Mouse (Mus musculus) midbrain, postnatal 0 days (tissue): Measurements from ENCODE around the gene Tex26. TPM values are rescaled to one million over a fixed set of nuclear protein-coding genes. Genes with fewer than 3 reads are reported as not detected.

Source experiments
- ATAC-seq: fragments of 200-750 bp; cut with Nextera tagmentation; 2 replicates; pipeline ENCODE4 v1.8.0; 2017; ENCODE audit warnings: moderate number of reproducible peaks, mild to moderate bottlenecking, moderate TSS enrichment, moderate library complexity; ENCODE audit not compliant: low FRiP score
- DNase-seq: peaks from one replicate; pipeline ENCODE4 v3.0.0-alpha.2; 2015; ENCODE audit warnings: low spot score
- H3K27ac ChIP-seq: fragments of 300-500 bp; sonication (generic); 2 replicates; pipeline ENCODE4 v1.5.1; 2014; ENCODE audit warnings: low read depth, mild to moderate bottlenecking, low read length, mixed read lengths
- H3K27me3 ChIP-seq: fragments of 300-500 bp; sonication (generic); 2 replicates; pipeline ENCODE4 v1.6.1; 2014; ENCODE audit warnings: low read length, control low read depth, mixed read lengths; ENCODE audit not compliant: insufficient read depth
- H3K36me3 ChIP-seq: fragments of 300-500 bp; sonication (generic); 2 replicates; pipeline ENCODE4 v1.6.1; 2014; ENCODE audit warnings: low read length, control low read depth, mixed read lengths; ENCODE audit not compliant: insufficient read depth
- H3K4me1 ChIP-seq: fragments of 300-500 bp; sonication (generic); 2 replicates; pipeline ENCODE4 v1.6.1; 2014; ENCODE audit warnings: mild to moderate bottlenecking, control low read depth, antibody characterized with exemption, low read length, mixed read lengths; ENCODE audit not compliant: insufficient read depth
- H3K4me2 ChIP-seq: fragments of 300-500 bp; sonication (generic); 2 replicates; pipeline ENCODE4 v1.6.1; 2014; ENCODE audit warnings: low read depth, mild to moderate bottlenecking, low read length, mixed read lengths; ENCODE audit not compliant: poor library complexity, severe bottlenecking
- H3K4me3 ChIP-seq: fragments of 300-500 bp; sonication (generic); 2 replicates; pipeline ENCODE4 v1.5.1; 2014; ENCODE audit warnings: low read depth, mild to moderate bottlenecking, low read length, moderate library complexity
- H3K9ac ChIP-seq: fragments of 300-500 bp; sonication (generic); replicated peaks from 2 replicates; pipeline ENCODE4 v1.6.1; 2014; ENCODE audit warnings: mild to moderate bottlenecking, low read length, moderate library complexity, mixed read lengths; ENCODE audit not compliant: poor library complexity, severe bottlenecking
- H3K9me3 ChIP-seq: fragments of 300-500 bp; sonication (generic); 2 replicates; pipeline ENCODE4 v1.6.1; 2016; ENCODE audit warnings: low read length, control low read depth
- CTCF ChIP-seq: IDR thresholded peaks from 2 replicates; pipeline ENCODE4 v1.5.1; 2016; ENCODE audit warnings: antibody characterized with exemption, mild to moderate bottlenecking
- WGBS: fragments of 180-500 bp; shearing (Covaris S2); extraction: QIAGEN DNeasy Blood & Tissue Kit; methylation state at CpG from one replicate; pipeline ENCODE4 v1.1.7; 2014; 5-methylcytosine and 5-hydroxymethylcytosine counted together
- polyA plus RNA-seq: library from polyadenylated mRNA; unstranded; fragments of >200 nt; fragmentation: Nextera tagmentation; extraction: Ambion mirVana; gene quantifications from 2 replicates; pipeline ENCODE4 v1.2.1, GENCODE M21; 2015
- total RNA-seq: library from RNA; depleted of rRNA; stranded (reverse); fragments of >200 nt; gene quantifications from 2 replicates; pipeline ENCODE4 v1.2.3, GENCODE M21; 2014

Tex26 gene
- total and polyA plus RNA-seq, 2 experiments from 2014 or later: 1.4 to 1.9 TPM

DNA sequence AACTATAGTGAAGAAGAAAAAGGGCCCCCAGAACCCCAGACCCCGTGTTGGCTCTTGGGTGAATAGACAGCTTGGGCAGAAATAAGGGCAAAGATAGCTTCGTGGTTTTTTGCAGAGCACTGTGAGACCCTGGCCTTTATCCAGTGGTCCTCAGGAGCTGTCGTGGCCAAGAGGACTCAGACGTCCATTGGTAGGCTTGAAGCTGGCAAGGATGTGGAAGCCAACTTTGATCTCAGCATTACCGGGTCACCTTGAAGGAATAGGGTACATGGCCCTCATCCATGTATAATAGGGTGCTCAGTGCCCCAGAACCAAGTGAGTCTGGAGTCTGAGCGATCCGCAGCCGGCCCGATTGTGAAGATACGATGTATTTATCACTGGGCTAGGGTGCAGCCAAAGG, 26.8 kb upstream of the Tex26 start:
- no peaks in the 10 kb centered on the region for H3K36me3 ChIP-seq
- H3K27ac ChIP-seq: no peak overlapping the region
- H3K4me2 ChIP-seq: no peak overlapping the region
- H3K9ac ChIP-seq: no peak overlapping the region
- DNase-seq (no peak), ATAC-seq (no peak)
- no peak for TF ChIP-seq CTCF
- H3K4me3 ChIP-seq: no peak overlapping the region
- H3K9me3 ChIP-seq: no peaks in the 10 kb centered on the region
- H3K27me3 ChIP-seq: no peaks in the 10 kb centered on the region; the same call in 1 of the 2 replicates
- WGBS: 92% methylated on average over 10 of the region's 10 CpGs
- peaks cover 9% of the 10 kb centered on the region for H3K4me1 ChIP-seq

DNA sequence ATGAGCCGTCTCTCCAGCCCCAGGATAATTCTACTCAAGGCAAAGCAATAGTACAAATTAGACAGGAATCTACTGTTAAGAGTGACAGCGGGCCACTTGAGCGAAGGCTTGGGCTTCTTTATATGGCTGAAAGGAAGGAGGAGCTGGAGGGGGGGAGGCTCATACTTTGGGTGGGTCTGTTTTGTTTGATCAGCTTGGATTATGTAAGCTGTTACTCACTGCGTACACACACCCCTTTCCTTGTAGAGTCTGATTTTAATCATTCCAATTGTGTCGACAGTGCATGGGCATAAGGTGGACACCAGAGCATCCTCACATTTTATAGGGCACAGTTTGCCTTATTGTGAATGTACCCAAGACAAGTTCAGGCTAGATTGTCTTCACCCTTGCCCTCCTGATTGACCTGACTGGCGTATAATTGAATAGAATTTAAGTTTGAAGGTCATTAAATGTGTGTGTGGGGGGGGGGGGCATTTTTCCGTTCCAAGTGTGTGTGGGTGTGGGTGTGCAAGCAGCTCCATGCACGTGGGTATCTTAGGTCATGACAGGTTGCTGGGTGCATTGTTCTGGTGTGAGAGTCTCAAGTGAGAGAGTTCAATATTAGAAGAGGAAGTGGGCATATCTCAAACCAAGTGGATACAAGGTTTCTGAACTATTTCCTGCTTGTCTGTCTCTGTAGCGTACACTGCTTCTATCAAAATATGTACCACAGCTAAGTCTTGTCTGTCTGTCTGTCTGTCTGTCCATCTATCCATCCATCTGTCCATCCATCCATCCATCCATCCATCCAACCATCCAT, 24.9 kb upstream of the Tex26 start:
- Histone ChIP-seq H3K4me2 (no peak overlapping the region), H3K27me3 (no peaks in the 10 kb centered on the region; the same call in 1 of the 2 replicates), H3K4me3 (no peak overlapping the region), H3K27ac (no peak overlapping the region), H3K36me3 (no peaks in the 10 kb centered on the region), H3K4me1 (peaks cover 9% of the 10 kb centered on the region), H3K9me3 (no peaks in the 10 kb centered on the region), H3K9ac (no peak overlapping the region)
- DNase-seq (no peak), ATAC-seq (no peak)
- WGBS: 81% methylated on average over 9 of the region's 9 CpGs
- TF ChIP-seq CTCF: no peak

DNA sequence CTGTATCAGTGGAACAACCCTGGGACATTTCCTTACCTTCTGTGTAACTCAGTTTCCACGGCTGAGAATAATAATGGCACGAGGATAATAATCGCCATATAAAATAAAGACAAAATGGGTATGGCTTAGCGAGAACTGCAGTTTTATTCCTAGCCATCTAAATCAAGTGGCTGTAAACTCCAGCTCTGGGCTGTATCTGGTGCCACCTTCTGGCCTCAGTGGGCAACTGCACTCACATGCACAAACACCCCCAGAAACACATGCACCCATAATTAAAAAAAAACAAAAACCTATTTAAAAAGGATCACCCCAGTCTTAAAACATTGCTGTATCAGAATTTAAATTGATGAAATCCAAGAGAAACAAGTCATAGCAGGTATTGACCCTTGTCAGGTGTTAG, 22.1 kb upstream of the Tex26 start:
- Histone ChIP-seq H3K9ac (no peak overlapping the region), H3K27ac (no peak overlapping the region), H3K4me2 (no peak overlapping the region), H3K27me3 (no peaks in the 10 kb centered on the region; the same call in 1 of the 2 replicates), H3K36me3 (no peaks in the 10 kb centered on the region), H3K4me1 (no peaks in the 10 kb centered on the region; the same call in 1 of the 2 replicates), H3K4me3 (no peak overlapping the region), H3K9me3 (no peaks in the 10 kb centered on the region)
- TF ChIP-seq CTCF: peak; percentile 65
- DNase-seq (no peak), ATAC-seq (no peak)
- 98% methylated on average over 4 of the region's 4 CpGs for WGBS

DNA sequence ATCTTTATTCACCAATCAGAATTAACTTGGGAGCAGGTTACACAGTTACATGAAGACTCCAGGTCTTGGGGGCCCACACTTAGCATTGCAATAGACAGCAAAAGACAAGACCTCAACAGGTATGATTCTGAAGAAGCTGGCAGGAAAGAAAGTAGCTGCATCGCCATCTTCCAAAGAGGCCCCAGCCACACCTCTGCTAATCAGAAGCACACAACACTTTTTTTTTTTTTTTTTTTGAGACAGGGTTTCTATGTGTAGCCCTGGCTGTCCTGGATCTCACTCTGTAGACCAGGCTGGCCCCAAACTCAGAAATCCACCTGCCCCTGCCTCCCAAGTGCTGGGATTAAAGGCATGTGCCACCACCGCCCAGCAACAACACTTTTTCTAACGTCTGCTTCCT, 12.9 kb upstream of the Tex26 start:
- 97% methylated on average over 3 of the region's 3 CpGs for WGBS
- H3K4me2 ChIP-seq: no peak overlapping the region
- ATAC-seq (no peak), DNase-seq (no peak)
- peaks cover 10% of the 10 kb centered on the region; the same call in 1 of the 2 replicates for H3K4me1 ChIP-seq
- H3K27me3 ChIP-seq: no peaks in the 10 kb centered on the region
- H3K36me3 ChIP-seq: no peaks in the 10 kb centered on the region
- no peak overlapping the region for H3K4me3 ChIP-seq
- H3K9ac ChIP-seq: no peak overlapping the region
- H3K9me3 ChIP-seq: no peaks in the 10 kb centered on the region
- TF ChIP-seq CTCF: no peak
- H3K27ac ChIP-seq: no peak overlapping the region

DNA sequence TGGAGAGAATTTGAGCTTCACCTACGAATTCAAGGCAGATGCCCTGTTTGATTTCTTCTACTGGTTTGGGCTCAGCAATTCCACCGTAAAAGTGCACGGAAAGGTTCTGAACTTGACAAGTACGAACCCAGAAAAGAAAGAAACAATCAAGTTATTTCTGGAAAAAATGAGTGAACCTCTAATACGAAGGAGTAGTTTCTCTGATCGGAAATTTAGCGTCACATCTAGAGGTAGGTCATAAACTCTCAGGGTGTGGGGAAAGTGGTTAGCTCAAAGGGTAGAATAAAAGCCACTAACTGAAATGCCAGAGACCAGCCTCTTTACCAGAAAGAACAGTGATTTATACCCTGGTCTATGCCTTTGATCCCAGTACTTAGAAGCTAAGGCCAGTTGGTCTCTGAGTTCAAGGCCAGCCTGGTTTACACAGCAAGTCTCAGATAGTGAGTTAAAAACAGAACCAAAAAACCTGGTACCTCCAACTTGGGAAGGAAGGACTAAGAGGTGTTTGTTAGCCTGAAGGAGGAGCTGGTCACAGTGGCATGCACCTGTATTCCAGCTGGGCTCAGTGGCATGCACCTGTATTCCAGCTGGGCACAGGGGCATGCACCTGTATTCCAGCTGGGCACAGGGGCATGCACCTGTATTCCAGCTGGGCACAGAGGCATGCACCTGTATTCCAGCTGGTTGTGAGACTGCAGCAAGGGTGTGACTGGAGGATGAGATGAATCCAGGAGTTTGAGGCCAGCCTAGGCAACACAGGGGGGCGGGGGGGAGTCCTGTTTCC, 12.0 kb upstream of the Tex26 start:
- Histone ChIP-seq H3K36me3 (no peaks in the 10 kb centered on the region), H3K4me2 (no peak overlapping the region), H3K27me3 (no peaks in the 10 kb centered on the region), H3K27ac (no peak overlapping the region), H3K9ac (no peak overlapping the region), H3K4me3 (no peak overlapping the region), H3K9me3 (no peaks in the 10 kb centered on the region), H3K4me1 (peaks cover 10% of the 10 kb centered on the region; the same call in 1 of the 2 replicates)
- 92% methylated on average over 8 of the region's 8 CpGs for WGBS
- no peak for ATAC-seq
- no peak for TF ChIP-seq CTCF
- no peak for DNase-seq

DNA sequence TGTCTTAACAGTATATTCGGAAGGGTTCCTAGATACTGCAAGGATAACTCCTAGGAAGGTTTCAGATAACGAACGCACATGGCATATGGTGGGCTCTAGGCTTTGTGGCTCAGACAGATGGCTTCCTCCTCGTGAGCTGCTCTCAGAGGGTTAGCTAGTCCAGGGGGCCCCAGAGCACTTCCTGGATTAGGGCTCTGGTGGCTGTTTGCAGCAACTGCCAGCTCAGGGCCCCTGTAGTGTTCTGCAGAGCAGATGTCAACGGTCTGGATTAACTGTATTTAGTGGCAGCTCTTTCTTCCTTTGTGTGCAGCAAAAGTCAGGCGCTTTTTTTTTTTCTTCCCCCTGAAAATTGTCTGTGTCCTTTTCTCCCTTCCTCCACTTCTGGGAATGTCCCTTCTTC, 11.1 kb upstream of the Tex26 start:
- no peak for TF ChIP-seq CTCF
- Histone ChIP-seq H3K27me3 (no peaks in the 10 kb centered on the region), H3K4me1 (peaks cover 10% of the 10 kb centered on the region; the same call in 1 of the 2 replicates), H3K9ac (no peak overlapping the region), H3K9me3 (no peaks in the 10 kb centered on the region), H3K4me2 (no peak overlapping the region), H3K36me3 (no peaks in the 10 kb centered on the region), H3K27ac (no peak overlapping the region), H3K4me3 (no peak overlapping the region)
- ATAC-seq (no peak), DNase-seq (peak; percentile 72)
- WGBS: 10% methylated on average over 6 of the region's 6 CpGs
